Mouse (Mus musculus) ES-E14 (cell line): ENCODE measurements around the gene Nod2.

ENCODE experiments used
- MAFK ChIP-seq: IDR thresholded peaks from 2 replicates; pipeline ENCODE4 v1.6.1; 2014; ENCODE audit warnings: mild to moderate bottlenecking, low read depth, low read length, inconsistent platforms; ENCODE audit not compliant: insufficient read depth
- ZC3H11A ChIP-seq: IDR thresholded peaks from 2 replicates; pipeline ENCODE4 v1.6.1; 2012; ENCODE audit warnings: low read depth, mild to moderate bottlenecking, inconsistent platforms, low read length, borderline replicate concordance

- no peak for TF ChIP-seq ZC3H11A
- no peak for TF ChIP-seq MAFK
Observed at GRCm38 (mm10) chr8:88631081-88631480, 16.0 kb upstream of the Nod2 start.
